Mouse (Mus musculus): ENCODE measurements around the gene Axin2.

GRCm38 (mm10) chr11:108980530-108980929, 60.4 kb downstream of the Axin2 start:
- TF ChIP-seq CTCF (IDR thresholded peaks at IDR 0.05; ENCODE audit: insufficient read depth, low read length) (no peak), POLR2A (IDR thresholded peaks at IDR 0.05; ENCODE audit: borderline replicate concordance, extremely low read depth, low read depth, low read length) (no peak)
